Mouse (Mus musculus): ENCODE results near the gene Sugct. TPM values are rescaled to one million over a fixed set of nuclear protein-coding genes. Genes with fewer than 3 reads are reported as not detected.

Sugct gene
- total RNA-seq (2021) = 1 to 10 TPM; 1.7 to 3.4 TPM
- long read RNA-seq, experiment 1, partial matches to known transcripts = 0 of 2 reads
- long read RNA-seq, experiment 1, other reads (novel, unspliced or antisense) = 1 of 2 reads
- long read RNA-seq, experiment 2, partial matches to known transcripts = 0 of 2 reads
- long read RNA-seq, experiment 2, other reads (novel, unspliced or antisense) = 0 of 2 reads

GRCm38 (mm10) chr13:17694911-17695699 lies at the start of gene Sugct, which contains the start of gene Mplkip:
Gene Sugct (minus strand): TSS chr13:17695553.
Gene Mplkip (plus strand): TSS chr13:17695192.
- peak; percentile 100 for DNase-seq (ENCODE audit: low spot score)

- no peak for DNase-seq (ENCODE audit: low spot score)
Observed at GRCm38 (mm10) chr13:17728798-17729197, 33.4 kb upstream of the Sugct start.

GRCm38 (mm10) chr13:17727922-17728321 lies 32.6 kb upstream of the Sugct start:
- no peak for DNase-seq (ENCODE audit: low spot score)

GRCm38 (mm10) chr13:17717357-17717756 lies 22.0 kb upstream of the Sugct start:
- no peak for DNase-seq (ENCODE audit: low spot score)

GRCm38 (mm10) chr13:17708784-17709311 lies 13.5 kb upstream of the Sugct start:
- DNase-seq (ENCODE audit: low spot score) = no peak

DNA sequence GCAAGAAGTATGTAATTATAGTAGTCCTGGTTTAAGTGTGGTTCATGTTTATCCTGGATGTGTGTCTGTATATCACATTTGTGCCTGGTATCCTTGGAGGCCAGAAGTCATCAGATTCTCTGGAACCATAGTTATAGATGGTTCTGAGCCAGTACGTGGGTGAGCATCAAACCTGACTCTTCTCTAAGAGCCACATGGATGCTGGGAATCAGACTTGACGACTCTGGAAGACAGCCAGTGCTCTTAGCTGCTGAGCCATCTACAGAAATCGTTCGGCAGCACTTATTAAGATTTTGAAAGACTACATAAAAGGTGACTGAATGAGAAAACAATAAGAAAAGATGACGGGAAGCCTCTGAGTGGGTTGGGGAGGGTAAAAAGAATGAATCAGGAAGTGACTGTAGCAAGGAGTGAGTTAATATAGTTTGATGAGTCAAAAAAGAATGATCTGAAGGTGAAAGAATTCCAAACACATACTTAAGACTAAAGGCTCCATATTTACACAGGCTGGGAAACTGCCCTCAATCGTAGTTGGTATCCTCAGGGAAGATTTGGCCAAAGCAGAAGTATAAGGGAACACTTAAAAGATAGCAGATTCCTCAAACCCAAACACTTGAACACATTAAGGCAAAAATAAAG lies 10.0 kb upstream of the Sugct start:
- DNase-seq (ENCODE audit: low spot score) = no peak

GRCm38 (mm10) chr13:17702311-17702710 lies 7.0 kb upstream of the Sugct start:
- DNase-seq (ENCODE audit: low spot score) = no peak

- no peak for DNase-seq (ENCODE audit: low spot score)
Observed at GRCm38 (mm10) chr13:17701322-17701721, 6.0 kb upstream of the Sugct start.

DNA sequence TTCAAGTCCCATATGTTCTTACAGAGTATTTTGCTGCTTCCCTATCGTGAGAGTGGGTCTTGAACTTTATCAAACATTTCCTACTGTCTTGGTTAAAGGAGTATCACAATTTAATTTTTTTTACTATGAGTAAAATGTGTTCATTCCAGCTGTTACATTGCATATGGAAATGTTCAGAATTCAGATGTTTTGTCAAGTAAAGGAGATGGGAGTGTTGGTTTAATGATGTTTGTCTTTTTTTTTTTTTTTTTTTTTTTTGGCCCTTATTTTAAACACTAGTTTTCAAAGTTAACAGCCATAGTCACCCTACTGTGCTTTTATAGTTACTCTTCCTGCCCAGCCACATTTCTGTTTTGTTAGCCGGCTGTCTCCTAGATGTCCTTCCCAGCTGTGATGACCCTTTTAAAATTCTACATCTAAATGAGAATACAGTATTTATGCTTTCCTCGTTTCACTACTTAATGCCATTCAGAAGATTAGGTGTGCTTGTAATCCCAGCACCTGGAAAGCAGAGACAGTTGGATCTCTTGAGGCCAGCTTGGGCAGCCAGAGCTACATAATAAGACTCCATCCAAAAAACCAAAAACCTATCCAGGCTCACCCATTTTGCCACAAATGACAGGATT lies 4.8 kb upstream of the Sugct start:
- no peak for DNase-seq (ENCODE audit: low spot score)

DNA sequence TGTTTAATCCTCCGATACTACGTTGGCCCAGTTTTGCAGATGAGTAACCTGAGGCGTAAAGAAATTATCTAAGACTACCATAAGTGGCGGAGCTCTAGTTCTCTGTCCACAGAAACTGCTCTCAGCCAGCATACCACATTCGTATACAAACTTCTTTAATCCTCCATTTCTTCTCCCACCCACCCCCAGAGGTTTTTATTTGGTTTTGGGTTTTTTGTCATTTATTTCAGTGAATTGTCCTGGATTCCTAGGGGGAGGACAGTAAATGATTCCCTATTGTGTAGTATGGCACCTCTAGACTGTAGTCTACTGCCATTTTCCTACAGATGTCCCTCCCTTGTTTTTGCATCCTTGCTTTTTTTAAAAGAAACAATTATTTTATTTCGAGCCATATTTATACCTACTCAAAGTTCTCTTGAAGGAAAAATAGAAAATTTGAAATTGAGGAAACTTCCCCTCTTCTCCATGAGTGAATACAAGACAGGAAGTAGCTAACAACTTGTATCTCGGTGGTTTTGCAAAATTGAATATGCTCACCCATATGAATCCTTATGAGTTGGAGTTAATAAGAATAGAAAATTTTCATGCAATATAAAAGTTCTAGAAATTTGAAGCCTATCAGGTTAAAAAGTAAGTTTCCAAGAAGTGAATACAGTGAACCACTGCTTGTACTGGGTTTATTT lies 686 bp upstream of the Sugct start:
- DNase-seq (ENCODE audit: low spot score) = no peak

- no peak for DNase-seq (ENCODE audit: low spot score)
Observed at GRCm38 (mm10) chr13:17694414-17694813, 939 bp downstream of the Sugct start.

GRCm38 (mm10) chr13:17693816-17694215 lies 1.5 kb downstream of the Sugct start:
- no peak for DNase-seq (ENCODE audit: low spot score)

GRCm38 (mm10) chr13:17691436-17691835 lies 3.9 kb downstream of the Sugct start:
- no peak for DNase-seq (ENCODE audit: low spot score)

- no peak for DNase-seq (ENCODE audit: low spot score)
Observed at GRCm38 (mm10) chr13:17690686-17691085, 4.7 kb downstream of the Sugct start.

- DNase-seq (ENCODE audit: low spot score) = no peak
Observed at GRCm38 (mm10) chr13:17689461-17689860, 5.9 kb downstream of the Sugct start.

DNA sequence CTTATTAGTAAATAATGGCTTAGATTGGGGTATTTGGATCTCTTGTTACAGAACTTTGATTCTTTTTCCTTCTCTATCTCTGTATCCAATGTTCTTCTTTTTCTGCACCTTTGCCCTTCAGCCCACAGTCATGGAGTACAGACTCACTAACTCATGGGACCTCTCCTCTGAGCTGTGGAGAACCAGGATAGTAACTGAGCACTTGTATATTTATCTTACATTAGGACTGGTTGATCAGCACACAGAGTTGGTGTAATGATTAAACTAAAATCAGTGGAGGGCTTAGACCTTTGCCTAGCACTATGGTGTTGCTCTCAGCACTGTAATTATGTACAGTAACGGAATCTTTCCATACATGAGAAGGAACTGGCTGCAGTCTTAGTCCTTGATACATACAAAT lies 24.2 kb downstream of the Sugct start:
- no peak for DNase-seq (ENCODE audit: low spot score)

- no peak for DNase-seq (ENCODE audit: low spot score)
Observed at GRCm38 (mm10) chr13:17667380-17667779, 28.0 kb downstream of the Sugct start.

DNA sequence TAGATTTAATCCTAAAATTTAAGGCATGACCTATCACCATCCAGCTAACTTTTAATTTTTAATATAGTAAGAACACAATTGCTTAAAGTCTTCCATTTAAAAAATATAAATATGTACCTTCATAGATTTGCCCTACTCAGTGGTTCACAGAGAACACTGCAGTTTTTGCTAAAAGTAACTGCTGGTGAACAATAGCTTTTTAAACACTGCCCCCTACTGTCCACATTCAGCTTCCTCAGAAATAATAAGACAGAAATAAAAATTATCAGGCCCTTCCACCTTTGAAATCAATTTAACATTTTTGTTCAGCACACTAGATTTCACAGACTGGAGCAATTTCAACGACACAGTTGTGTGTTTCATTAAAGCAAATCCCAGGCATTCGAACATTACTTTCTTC lies 53.1 kb downstream of the Sugct start:
- DNase-seq (ENCODE audit: low spot score) = no peak

- DNase-seq (ENCODE audit: low spot score) = no peak
Observed at GRCm38 (mm10) chr13:17638008-17638407, 57.3 kb downstream of the Sugct start.

GRCm38 (mm10) chr13:17627108-17627507 lies 68.2 kb downstream of the Sugct start:
- DNase-seq (ENCODE audit: low spot score) = no peak

GRCm38 (mm10) chr13:17624976-17625375 lies 70.4 kb downstream of the Sugct start:
- DNase-seq (ENCODE audit: low spot score) = no peak

Measured in gastrocnemius, adult 18-20 months (tissue).